Comparison of ENCODE assay signal across 14 mouse cellular contexts in genomic region chr9:47165480-47166131, GRCm38 (mm10).
DNase-seq lines count a peak whose midpoint lies in the region; ATAC-seq and TF ChIP-seq lines count a peak whose summit lies in the region.
"Had no signal": no experiment of that assay in that cellular context is flagged by ENCODE, and none has a peak within 500 bp of the region (broad histone marks: within the 10 kb centered on the region; RNA-seq: fewer than 3 reads in every experiment).

No protein-coding gene starts in this region.

- H3K4me3 ChIP-seq in forebrain, embryonic 14.5 days (ENCODE audit: low read depth, low read length), result no peak overlapping the region
- H3K4me3 ChIP-seq in forebrain, embryonic 16.5 days (replicated peaks; ENCODE audit: low read length), result no peak overlapping the region
- no peak overlapping the region for H3K4me3 ChIP-seq in midbrain, postnatal 0 days (ENCODE audit: low read depth, low read length)
- H3K4me3 ChIP-seq in midbrain, embryonic 15.5 days, result no peak overlapping the region
- H3K4me3 ChIP-seq in left cerebral cortex, adult 2 months, result no peak overlapping the region
- H3K4me3 ChIP-seq: liver, embryonic 13.5 days; midbrain, embryonic 10.5 days had no signal

- no peak overlapping the region for H3K9ac ChIP-seq in forebrain, embryonic 14.5 days (ENCODE audit: low read length)
- no peak overlapping the region for H3K9ac ChIP-seq in forebrain, embryonic 16.5 days (replicated peaks; ENCODE audit: low read depth, low read length)
- H3K9ac ChIP-seq in midbrain, postnatal 0 days (replicated peaks; ENCODE audit: low read length, poor library complexity, severe bottlenecking), result no peak overlapping the region
- no peak overlapping the region for H3K9ac ChIP-seq in midbrain, embryonic 15.5 days
- H3K9ac ChIP-seq: liver, embryonic 13.5 days had no signal

- no peak overlapping the region for H3K27ac ChIP-seq in forebrain, embryonic 14.5 days (ENCODE audit: low read depth, low read length)
- no peak overlapping the region for H3K27ac ChIP-seq in forebrain, embryonic 16.5 days (ENCODE audit: low read length)
- no peak overlapping the region for H3K27ac ChIP-seq in midbrain, postnatal 0 days (ENCODE audit: low read depth, low read length)
- H3K27ac ChIP-seq in midbrain, embryonic 15.5 days, result no peak overlapping the region
- H3K27ac ChIP-seq in left cerebral cortex, adult 2 months, result no peak overlapping the region
- H3K27ac ChIP-seq: liver, embryonic 13.5 days; midbrain, embryonic 10.5 days had no signal

- intact Hi-C loops in left cerebral cortex, adult 2 months (cut with DNase I), result no loop called here

- H3K4me2 ChIP-seq in forebrain, embryonic 14.5 days (ENCODE audit: low read length), result no peak overlapping the region
- no peak overlapping the region for H3K4me2 ChIP-seq in forebrain, embryonic 16.5 days (ENCODE audit: low read length)
- H3K4me2 ChIP-seq in midbrain, postnatal 0 days (ENCODE audit: low read depth, low read length, poor library complexity, severe bottlenecking), result no peak overlapping the region
- H3K4me2 ChIP-seq in midbrain, embryonic 15.5 days, result no peak overlapping the region
- H3K4me2 ChIP-seq: liver, embryonic 13.5 days had no signal

- no peak for TF ChIP-seq CTCF in midbrain, postnatal 0 days (IDR thresholded peaks at IDR 0.05)
- no peak for TF ChIP-seq CTCF in left cerebral cortex, adult 2 months (IDR thresholded peaks at IDR 0.05)

- H3K9me3 ChIP-seq in forebrain, embryonic 14.5 days (replicated peaks; ENCODE audit: control insufficient read depth, low read length), result no peaks in the 10 kb centered on the region
- no peaks in the 10 kb centered on the region for H3K9me3 ChIP-seq in forebrain, embryonic 16.5 days (ENCODE audit: control insufficient read depth, low read length)
- H3K9me3 ChIP-seq in midbrain, postnatal 0 days (ENCODE audit: low read length), result no peaks in the 10 kb centered on the region
- no peaks in the 10 kb centered on the region for H3K9me3 ChIP-seq in midbrain, embryonic 15.5 days
- H3K9me3 ChIP-seq: liver, embryonic 13.5 days; midbrain, embryonic 10.5 days had no signal

- 57% methylated on average over 8 of the region's 8 CpGs for WGBS in forebrain, embryonic 14.5 days
- WGBS in forebrain, embryonic 16.5 days, result 52% methylated on average over 8 of the region's 8 CpGs
- WGBS in midbrain, postnatal 0 days, result 57% methylated on average over 8 of the region's 8 CpGs
- WGBS in midbrain, embryonic 15.5 days, result 47% methylated on average over 8 of the region's 8 CpGs

- H3K4me1 ChIP-seq in forebrain, embryonic 14.5 days (ENCODE audit: control insufficient read depth, insufficient read depth, low read length), result no peaks in the 10 kb centered on the region
- peaks cover 3% of the 10 kb centered on the region for H3K4me1 ChIP-seq in forebrain, embryonic 16.5 days (replicated peaks; ENCODE audit: control insufficient read depth, insufficient read depth, low read length)
- no peaks in the 10 kb centered on the region for H3K4me1 ChIP-seq in midbrain, postnatal 0 days (ENCODE audit: insufficient read depth, low read length)
- H3K4me1 ChIP-seq in midbrain, embryonic 15.5 days, result peaks cover 25% of the 10 kb centered on the region
- H3K4me1 ChIP-seq: liver, embryonic 13.5 days had no signal

- peak; percentile 22 for DNase-seq in forebrain, embryonic 14.5 days (ENCODE audit: low spot score)
- peak; percentile 13 for DNase-seq in midbrain, postnatal 0 days (ENCODE audit: low spot score)
- peak; percentile 24 for DNase-seq in lung, postnatal 10 days
- no peak for DNase-seq in frontal cortex, postnatal 14 days (ENCODE audit: low spot score in 2 of 2)
- DNase-seq in left cerebral cortex, adult 2 months (ENCODE audit: extremely low spot score in 1 of 2, low spot score in 2 of 2), result no peak
- DNase-seq in right cerebral cortex, postnatal 25 days, result no peak
- DNase-seq: cerebellum, adult 9-10 months; heart, postnatal 10 days; kidney, postnatal 14 days; liver, embryonic 13.5 days; thymus, postnatal 36 days had no signal

- no peaks in the 10 kb centered on the region for H3K27me3 ChIP-seq in forebrain, embryonic 14.5 days (replicated peaks; ENCODE audit: control insufficient read depth, insufficient read depth, low read length)
- H3K27me3 ChIP-seq in forebrain, embryonic 16.5 days (replicated peaks; ENCODE audit: control insufficient read depth, insufficient read depth, low read length), result no peaks in the 10 kb centered on the region
- H3K27me3 ChIP-seq in midbrain, postnatal 0 days (ENCODE audit: insufficient read depth, low read length), result no peaks in the 10 kb centered on the region
- no peaks in the 10 kb centered on the region for H3K27me3 ChIP-seq in midbrain, embryonic 15.5 days (replicated peaks)
- H3K27me3 ChIP-seq: liver, embryonic 13.5 days had no signal

- ATAC-seq in forebrain, embryonic 14.5 days, result no peak
- ATAC-seq in forebrain, embryonic 16.5 days, result no peak
- no peak; the same call in 1 of the 2 replicates for ATAC-seq in midbrain, postnatal 0 days (ENCODE audit: low FRiP score)
- ATAC-seq in midbrain, embryonic 15.5 days (replicated peaks), result no peak

- no peaks in the 10 kb centered on the region for H3K36me3 ChIP-seq in forebrain, embryonic 14.5 days (ENCODE audit: control insufficient read depth, insufficient read depth, low read length)
- no peaks in the 10 kb centered on the region for H3K36me3 ChIP-seq in forebrain, embryonic 16.5 days (ENCODE audit: control insufficient read depth, insufficient read depth)
- no peaks in the 10 kb centered on the region for H3K36me3 ChIP-seq in midbrain, postnatal 0 days (ENCODE audit: insufficient read depth, low read length)
- no peaks in the 10 kb centered on the region for H3K36me3 ChIP-seq in midbrain, embryonic 15.5 days (replicated peaks)
- H3K36me3 ChIP-seq: liver, embryonic 13.5 days; midbrain, embryonic 10.5 days had no signal

Comparison
In these comparisons a context has a peak if more than half of its experiments do, and no peak if none do; other contexts are left out.
1. DNase-seq: peak in forebrain, embryonic 14.5 days (single experiment), midbrain, postnatal 0 days (single experiment) and lung, postnatal 10 days (single experiment); none in frontal cortex, postnatal 14 days (0 of 2), left cerebral cortex, adult 2 months (0 of 2) and right cerebral cortex, postnatal 25 days (single experiment).